In genomic region chr13:24617799-24618130, GRCm38 (mm10) we compare ENCODE assay signal across 9 mouse cellular contexts. TPM values are rescaled to one million over a fixed set of nuclear protein-coding genes. Genes with fewer than 3 reads are reported as not detected.
DNase-seq lines count a peak whose midpoint lies in the region; ATAC-seq lines count a peak whose summit lies in the region.
"Had no signal": no experiment of that assay in that cellular context is flagged by ENCODE, and none has a peak within 500 bp of the region (broad histone marks: within the 10 kb centered on the region; RNA-seq: fewer than 3 reads in every experiment).

No protein-coding gene starts in this region.

- H3K36me3 ChIP-seq in heart, embryonic 10.5 days, result no peaks in the 10 kb centered on the region
- H3K36me3 ChIP-seq in liver, embryonic 16.5 days (ENCODE audit: control insufficient read depth, insufficient read depth), result no peaks in the 10 kb centered on the region
- H3K36me3 ChIP-seq: limb, embryonic 12.5 days had no signal

- peak overlapping the region; percentile 65; the same call in 1 of the 2 replicates for H3K27ac ChIP-seq in heart, embryonic 10.5 days
- peak overlapping the region; percentile 21; the same call in 1 of the 2 replicates for H3K27ac ChIP-seq in liver, embryonic 16.5 days (ENCODE audit: low read length)
- H3K27ac ChIP-seq: limb, embryonic 12.5 days had no signal

- peaks cover 26% of the 10 kb centered on the region; the same call in 1 of the 2 replicates for H3K4me1 ChIP-seq in heart, embryonic 10.5 days
- H3K4me1 ChIP-seq in liver, embryonic 16.5 days (ENCODE audit: control insufficient read depth, low read depth, low read length), result peaks cover 11% of the 10 kb centered on the region
- H3K4me1 ChIP-seq: limb, embryonic 12.5 days had no signal

- H3K9ac ChIP-seq in liver, embryonic 16.5 days (ENCODE audit: low read depth, low read length), result no peak overlapping the region
- H3K9ac ChIP-seq: limb, embryonic 12.5 days had no signal

- H3K4me2 ChIP-seq in liver, embryonic 16.5 days (ENCODE audit: low read depth, low read length), result no peak overlapping the region
- H3K4me2 ChIP-seq: limb, embryonic 12.5 days had no signal

- intact Hi-C loops in heart, postnatal 36 days (cut with DNase I), result loop anchor here (2.0 to 5.0 kb wide), 3 partner anchors 50 to 97 kb away; no protein-coding TSS in a partner anchor

- WGBS in heart, embryonic 10.5 days, result 79% methylated on average over 2 of the region's 2 CpGs
- WGBS in liver, embryonic 16.5 days (ENCODE audit: insufficient replicate concordance), result 70% methylated on average over 2 of the region's 2 CpGs

- no peaks in the 10 kb centered on the region for H3K27me3 ChIP-seq in heart, embryonic 10.5 days (ENCODE audit: insufficient read depth, poor library complexity, severe bottlenecking)
- H3K27me3 ChIP-seq in liver, embryonic 16.5 days (ENCODE audit: control insufficient read depth, insufficient read depth, low read depth, low read length), result no peaks in the 10 kb centered on the region
- H3K27me3 ChIP-seq: limb, embryonic 12.5 days had no signal

- H3K9me3 ChIP-seq in heart, embryonic 10.5 days, result no peaks in the 10 kb centered on the region
- no peaks in the 10 kb centered on the region for H3K9me3 ChIP-seq in liver, embryonic 16.5 days (replicated peaks; ENCODE audit: control insufficient read depth, low read length)
- H3K9me3 ChIP-seq: limb, embryonic 12.5 days had no signal

- ATAC-seq in liver, embryonic 16.5 days (ENCODE audit: low read depth), result no peak

- DNase-seq in heart, embryonic 10.5 days (ENCODE audit: low spot score), result no peak
- DNase-seq in heart, postnatal 36 days, result no peak
- DNase-seq in liver, result no peak
- peak; percentile 82 for DNase-seq in thymus, postnatal 0 days (ENCODE audit: low spot score)
- DNase-seq in thymus, postnatal 4 days, result no peak
- peak; percentile 45 for DNase-seq in thymus, postnatal 14 days
- no peak for DNase-seq in layer of hippocampus, adult 18-20 months (ENCODE audit: low spot score in 2 of 2)

- no peak overlapping the region for H3K4me3 ChIP-seq in heart, embryonic 10.5 days
- no peak overlapping the region for H3K4me3 ChIP-seq in liver, embryonic 16.5 days (ENCODE audit: low read depth, low read length)
- H3K4me3 ChIP-seq: limb, embryonic 12.5 days had no signal

RNA-seq across cellular contexts. Expression of gene Ripor2, which starts 35.8 kb away (rescaled TPM):
- polyA plus RNA-seq in heart, embryonic 10.5 days (2016; fragmentation: Nextera tagmentation; extraction: Ambion mirVana), result 5.2 and 6.8 TPM in 2 replicates
- 1 to 10 TPM; 5.7 to 5.9 TPM for total RNA-seq in heart, postnatal 36 days (2021)
- polyA plus RNA-seq in liver, embryonic 16.5 days (2015; fragmentation: Nextera tagmentation; extraction: Ambion mirVana), result 3.2 and 4.4 TPM in 2 replicates
- polyA plus RNA-seq in thymus, postnatal 0 days (2015; fragmentation: Nextera tagmentation; extraction: Ambion mirVana), result 16.3 and 18.6 TPM in 2 replicates
- total RNA-seq in layer of hippocampus, adult 18-20 months (2021), result 10 to 100 TPM; 73.1 to 82.3 TPM

Comparison
In these comparisons a context has a peak if more than half of its experiments do, and no peak if none do; other contexts are left out.
1. DNase-seq: peak in thymus, postnatal 0 days (single experiment) and thymus, postnatal 14 days (single experiment); none in heart, embryonic 10.5 days (single experiment), heart, postnatal 36 days (0 of 2), liver (single experiment), thymus, postnatal 4 days (single experiment) and layer of hippocampus, adult 18-20 months (0 of 2).